Mouse (Mus musculus): Measurements from ENCODE around the gene Tecpr2.

Gene Tecpr2

GRCm38 (mm10) chr12:110979808-110980207 is 90.7 kb downstream of the Tecpr2 start:
- no peak for DNase-seq

DNA sequence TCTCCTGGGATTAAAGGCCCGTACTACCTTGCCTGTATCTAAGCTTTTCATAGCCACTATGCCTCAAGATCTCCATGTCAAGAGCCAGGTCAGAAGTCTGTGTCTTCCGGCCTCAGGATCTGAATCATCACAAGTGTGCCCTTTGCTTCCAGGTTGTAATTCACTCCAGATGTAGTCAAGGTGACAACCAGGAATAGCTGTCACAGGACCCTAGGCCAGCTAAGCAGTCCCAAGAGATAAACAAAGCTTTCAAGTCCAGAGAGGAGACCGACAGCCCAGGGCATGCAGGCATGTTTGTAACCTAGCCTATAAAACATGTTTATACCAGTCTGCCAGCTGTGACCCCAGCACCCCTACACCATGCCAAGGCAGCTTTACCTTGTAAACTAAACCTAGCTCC is 92.7 kb downstream of the Tecpr2 start:
- DNase-seq = no peak

- DNase-seq = no peak
These were observed 94.0 kb downstream of the Tecpr2 start for GRCm38 (mm10) chr12:110983083-110983482.

- DNase-seq = no peak
These were observed 94.7 kb downstream of the Tecpr2 start for GRCm38 (mm10) chr12:110983714-110984113.

GRCm38 (mm10) chr12:110984598-110984997 is 95.5 kb downstream of the Tecpr2 start:
- peak in 1 of 2 experiments; percentile 51 for DNase-seq

DNA sequence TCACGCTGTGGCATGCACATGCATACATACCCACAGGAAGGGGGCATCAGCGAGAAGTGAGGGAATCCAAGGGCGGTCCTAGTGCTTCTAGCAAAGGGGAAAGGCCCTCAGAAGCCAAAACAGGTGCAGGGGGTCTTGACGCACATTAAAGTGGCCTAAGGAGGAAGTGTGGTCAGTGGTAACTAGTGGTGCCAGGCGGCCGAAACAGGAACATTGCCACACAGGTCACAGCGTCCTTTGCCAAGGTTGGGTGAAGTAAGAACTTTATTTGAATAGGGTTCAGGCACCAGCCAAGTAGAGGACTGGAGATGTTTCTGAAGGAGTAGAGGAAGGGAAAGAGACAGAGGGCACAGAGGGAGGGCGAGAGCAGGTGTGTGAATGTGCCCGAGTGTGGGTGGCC is 96.1 kb downstream of the Tecpr2 start:
- no peak for DNase-seq

- DNase-seq = no peak
These were observed 97.7 kb downstream of the Tecpr2 start for GRCm38 (mm10) chr12:110986536-110987425.

DNA sequence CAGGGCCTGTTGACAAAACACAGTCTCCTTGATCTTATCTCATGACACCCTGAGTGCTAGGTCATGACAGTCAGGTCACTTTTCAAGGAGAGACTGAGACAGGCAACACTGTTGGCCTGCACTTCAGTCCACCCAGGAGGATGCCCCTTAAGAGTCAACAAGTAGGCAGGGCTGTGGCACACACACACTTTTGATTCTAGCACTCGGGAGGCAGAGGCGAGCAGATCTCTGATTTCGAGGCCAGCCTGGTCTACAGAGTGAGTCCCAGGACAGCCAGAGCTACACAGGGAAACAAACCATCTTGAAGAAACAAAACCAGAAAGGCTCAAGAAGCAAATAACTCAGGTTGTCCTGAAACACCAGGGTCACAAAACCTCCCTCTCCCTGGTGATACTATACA is 100.3 kb downstream of the Tecpr2 start:
- DNase-seq = no peak

- DNase-seq = no peak
These were observed 101.4 kb downstream of the Tecpr2 start for GRCm38 (mm10) chr12:110990500-110990899.

GRCm38 (mm10) chr12:110991361-110992127 is 102.5 kb downstream of the Tecpr2 start:
- peak; percentile 88 to 89 for DNase-seq

DNA sequence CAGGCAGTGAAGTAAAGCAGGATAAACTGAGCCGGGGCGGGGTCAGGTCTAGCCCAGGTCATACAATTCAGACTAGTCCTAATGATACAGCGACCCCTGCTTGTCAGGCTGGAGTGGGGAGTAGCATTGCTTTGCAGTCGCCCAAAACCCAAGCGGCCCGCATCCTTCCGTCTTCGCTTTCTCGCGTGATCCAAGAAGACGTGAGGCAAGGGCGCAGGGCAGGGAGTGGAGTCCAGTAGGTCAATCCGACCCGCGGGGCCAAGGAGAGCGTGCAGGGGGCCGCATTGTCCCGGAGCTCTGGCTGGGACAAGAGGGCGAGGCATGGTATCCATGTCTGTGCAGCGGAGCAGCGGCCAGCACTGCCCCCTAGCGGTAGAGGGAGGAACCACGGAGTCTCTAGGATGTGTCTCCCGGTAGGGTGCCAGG is 103.1 kb downstream of the Tecpr2 start:
- DNase-seq = peak; percentile 92 to 94

- peak in 1 of 2 experiments; percentile 40 for DNase-seq
These were observed 103.7 kb downstream of the Tecpr2 start for GRCm38 (mm10) chr12:110992771-110993170.

DNA sequence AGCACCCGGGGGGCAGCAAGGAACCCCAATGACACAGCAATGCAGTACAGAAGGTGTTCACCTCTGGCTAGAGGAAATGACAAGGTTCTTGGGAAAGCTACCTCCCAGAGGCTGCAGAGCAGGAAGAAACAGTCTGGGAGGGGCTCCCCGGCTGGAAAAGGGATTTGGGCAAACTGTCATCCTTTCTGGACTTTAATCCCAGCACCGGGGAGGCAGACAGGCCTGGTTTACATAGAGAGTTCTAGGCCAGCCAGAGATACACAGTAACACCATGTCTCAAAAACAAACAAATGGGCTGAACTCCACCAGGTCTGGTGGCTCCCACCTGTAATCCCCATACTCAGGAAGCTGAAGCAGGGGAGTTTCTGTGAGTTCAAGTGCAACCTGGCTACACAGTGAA is 104.2 kb downstream of the Tecpr2 start:
- DNase-seq = no peak

DNA sequence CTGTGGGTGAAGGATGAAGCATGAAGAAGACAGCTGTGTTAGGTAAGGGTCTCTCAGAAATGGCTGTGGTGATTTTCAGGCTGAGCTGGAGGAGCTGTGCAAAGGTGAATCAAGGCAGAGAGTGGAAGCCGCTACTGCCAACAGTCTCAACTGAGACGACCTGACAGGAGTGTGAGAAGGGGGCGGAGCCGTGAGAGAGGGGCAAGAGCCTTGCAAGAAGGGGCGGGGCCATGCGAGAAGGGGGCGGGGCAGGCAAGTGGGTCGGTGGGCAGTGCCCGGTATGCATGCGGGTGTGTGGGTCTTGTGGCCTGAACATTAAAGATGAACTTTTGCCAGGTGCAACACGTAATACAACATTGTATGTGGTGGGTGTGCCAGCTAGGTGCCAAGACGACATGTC is 105.6 kb downstream of the Tecpr2 start:
- DNase-seq = no peak

DNA sequence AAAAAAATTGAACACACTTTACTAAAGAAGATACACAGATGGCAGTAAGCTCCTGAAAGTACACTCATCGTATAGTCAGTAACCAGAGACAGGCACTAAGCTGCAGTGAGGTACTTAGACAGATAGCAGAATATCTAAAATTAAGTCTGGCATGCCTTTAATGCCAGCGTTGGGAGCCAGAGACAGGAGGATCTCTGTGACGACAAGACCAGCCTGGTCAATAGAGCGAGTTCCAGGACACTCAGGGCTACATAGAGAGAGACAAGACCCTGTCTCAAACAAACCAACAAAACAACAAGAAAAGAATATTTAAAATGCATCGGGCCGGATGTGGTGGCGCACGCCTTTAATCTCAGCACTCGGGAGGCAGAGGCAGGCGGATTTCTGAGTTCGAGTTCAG is 109.0 kb downstream of the Tecpr2 start:
- no peak for DNase-seq

- no peak for DNase-seq
These were observed 110.8 kb downstream of the Tecpr2 start for GRCm38 (mm10) chr12:110999820-111000219.

DNA sequence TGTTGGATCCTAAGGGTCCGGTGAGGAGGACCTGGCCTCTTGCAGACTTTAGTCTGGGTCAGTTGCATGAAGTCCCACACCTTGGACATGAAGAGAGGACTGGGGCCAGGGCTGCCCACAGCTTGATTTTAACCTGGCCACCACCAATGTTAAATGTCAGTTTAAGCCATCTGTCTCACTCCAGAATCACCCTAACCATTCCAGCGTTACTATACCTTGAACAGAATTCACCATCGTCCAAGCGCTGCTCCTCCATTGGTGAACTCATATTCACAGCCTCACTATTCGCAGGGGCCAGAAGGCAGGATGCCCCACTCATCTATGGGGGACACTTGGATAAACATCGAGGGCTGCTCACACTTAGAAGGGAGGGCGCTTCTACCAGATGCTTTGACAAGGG is 111.9 kb downstream of the Tecpr2 start:
- no peak for DNase-seq

GRCm38 (mm10) chr12:111004142-111004541 is 115.1 kb downstream of the Tecpr2 start:
- DNase-seq = no peak

GRCm38 (mm10) chr12:111005803-111006202 is 116.7 kb downstream of the Tecpr2 start:
- DNase-seq = no peak

DNA sequence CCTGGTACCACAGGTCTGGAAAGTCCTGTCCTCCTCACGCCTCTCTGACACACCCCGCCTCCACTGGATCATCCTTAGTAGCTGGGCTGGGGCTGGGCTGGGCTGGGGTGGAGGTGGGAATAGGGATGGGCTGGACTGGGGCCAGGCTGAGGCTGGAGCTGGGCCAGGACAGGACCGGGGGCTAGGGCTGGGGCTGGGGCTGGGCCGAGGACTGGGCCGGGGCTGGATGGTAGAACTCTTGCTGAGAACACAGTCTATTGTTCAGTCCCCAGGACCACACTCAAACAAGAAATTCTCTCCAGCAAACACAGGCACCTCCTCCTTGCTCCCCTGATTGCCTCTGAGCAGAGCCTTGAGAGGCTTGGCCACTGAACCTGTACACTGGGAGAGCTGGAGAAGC is 117.3 kb downstream of the Tecpr2 start:
- no peak for DNase-seq

- DNase-seq = peak; percentile 55 to 71
These were observed 118.4 kb downstream of the Tecpr2 start for GRCm38 (mm10) chr12:111007134-111008103.

All from lung, postnatal 4 days (tissue).